Mouse (Mus musculus): ENCODE data around the gene Vta1.

DNA sequence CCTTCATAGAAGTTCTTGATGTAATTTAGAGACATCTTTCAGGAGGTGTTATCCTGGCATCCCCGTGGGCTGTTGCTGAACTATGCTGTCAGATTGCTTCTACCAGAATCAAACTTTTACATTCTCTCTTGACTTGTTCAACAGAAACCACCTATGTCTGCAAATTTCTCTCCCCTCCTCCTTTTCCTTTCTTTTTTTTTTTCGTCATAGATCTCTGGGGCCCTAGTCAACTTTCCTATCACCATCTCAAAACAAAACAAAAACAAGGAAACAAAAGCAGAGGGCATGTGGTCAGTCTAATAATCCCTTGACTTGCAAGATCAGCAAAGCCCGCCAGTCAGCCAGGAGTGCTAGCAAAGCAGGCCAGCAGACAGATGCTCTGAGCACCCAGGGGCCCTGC, 12.8 kb upstream of the Vta1 start, which contains the start of gene Gje1:
- TF ChIP-seq CTCF (IDR thresholded peaks at IDR 0.05; ENCODE audit: control insufficient read depth, insufficient read depth, insufficient read length) (no peak), USF1 (IDR thresholded peaks at IDR 0.05; ENCODE audit: low read depth) (no peak), MAX (IDR thresholded peaks at IDR 0.05) (no peak), MYOD1 (IDR thresholded peaks at IDR 0.05; ENCODE audit: control insufficient read depth, insufficient read length, low read depth) (no peak), CEBPB (IDR thresholded peaks at IDR 0.05; ENCODE audit: low read depth) (no peak), MYOG (IDR thresholded peaks at IDR 0.05; ENCODE audit: control insufficient read depth, extremely low read depth, insufficient read length) (no peak), FOSL1 (IDR thresholded peaks at IDR 0.05; ENCODE audit: insufficient read depth, low read length, poor library complexity, severe bottlenecking) (no peak)
